Mouse (Mus musculus) intestine, embryonic 14.5 days (tissue): ENCODE results near the gene Fbf1. TPM values are rescaled to one million over a fixed set of nuclear protein-coding genes. Genes with fewer than 3 reads are reported as not detected.

Experiments
- ATAC-seq: fragments of 200-750 bp; cut with Nextera tagmentation; replicated peaks from 2 replicates; pipeline ENCODE4 v1.8.0; 2017; ENCODE audit warnings: low read depth, moderate number of reproducible peaks, moderate TSS enrichment, moderate library complexity; ENCODE audit not compliant: low FRiP score, low TSS enrichment
- DNase-seq: peaks from one replicate; pipeline ENCODE4 v3.0.0-alpha.2; 2018; ENCODE audit warnings: low spot score
- H3K27ac ChIP-seq: fragments of 300-500 bp; sonication (generic); 2 replicates; pipeline ENCODE4 v1.5.1; 2014; ENCODE audit warnings: low read depth, mild to moderate bottlenecking, control low read depth
- H3K27me3 ChIP-seq: fragments of 300-500 bp; sonication (generic); replicated peaks from 2 replicates; pipeline ENCODE4 v1.6.1; 2014; ENCODE audit warnings: low read length, control low read depth; ENCODE audit not compliant: control insufficient read depth, insufficient read depth
- H3K36me3 ChIP-seq: fragments of 300-500 bp; sonication (generic); 2 replicates; pipeline ENCODE4 v1.6.1; 2014; ENCODE audit warnings: low read length, control low read depth; ENCODE audit not compliant: control insufficient read depth, insufficient read depth
- H3K4me1 ChIP-seq: fragments of 300-500 bp; sonication (generic); replicated peaks from 2 replicates; pipeline ENCODE4 v1.6.1; 2014; ENCODE audit warnings: low read length, control low read depth, mixed read lengths; ENCODE audit not compliant: control insufficient read depth, insufficient read depth
- H3K4me2 ChIP-seq: fragments of 300-500 bp; sonication (generic); 2 replicates; pipeline ENCODE4 v1.6.1; 2014; ENCODE audit warnings: low read length
- H3K4me3 ChIP-seq: fragments of 300-500 bp; sonication (generic); 2 replicates; pipeline ENCODE4 v1.5.1; 2014; ENCODE audit warnings: low read depth, low read length, control low read depth, mixed read lengths
- H3K9ac ChIP-seq: fragments of 300-500 bp; sonication (generic); 2 replicates; pipeline ENCODE4 v1.6.1; 2014; ENCODE audit warnings: mild to moderate bottlenecking, low read length
- H3K9me3 ChIP-seq: fragments of 300-500 bp; sonication (generic); 2 replicates; pipeline ENCODE4 v1.6.1; 2016; ENCODE audit warnings: low read length, control low read depth; ENCODE audit not compliant: control insufficient read depth
- WGBS: fragments of 180-500 bp; shearing (Covaris S2); extraction: QIAGEN DNeasy Blood & Tissue Kit; methylation state at CpG from one replicate; pipeline ENCODE4 v1.1.7; 2014; 5-methylcytosine and 5-hydroxymethylcytosine counted together
- polyA plus RNA-seq: library from polyadenylated mRNA; unstranded; fragments of >200 nt; fragmentation: Nextera tagmentation; extraction: Ambion mirVana; gene quantifications from 2 replicates; pipeline ENCODE4 v1.2.1, GENCODE M21; 2014

The Fbf1 gene
- polyA plus RNA-seq = 22.8 and 23.3 TPM in 2 replicates

- Histone ChIP-seq H3K4me1 (peaks cover 7% of the 10 kb centered on the region; the same call in 1 of the 2 replicates), H3K27ac (peak within 1 kb of the TSS; percentile 90), H3K36me3 (peaks cover 23% of the 10 kb centered on the region)
These were observed at the start of gene Fbf1 for GRCm38 (mm10) chr11:116167884-116168439. Gene Fbf1, minus strand, starts transcription at chr11:116168166.

GRCm38 (mm10) chr11:116216549-116216948 lies 48.6 kb upstream of the Fbf1 start:
- 76% methylated on average over 11 of the region's 11 CpGs for WGBS
- Histone ChIP-seq H3K27ac (no peak overlapping the region), H3K4me1 (peaks cover 15% of the 10 kb centered on the region), H3K4me2 (no peak overlapping the region), H3K9ac (no peak overlapping the region), H3K36me3 (no peaks in the 10 kb centered on the region), H3K9me3 (no peaks in the 10 kb centered on the region), H3K4me3 (no peak overlapping the region), H3K27me3 (0 out of 2 replicates have a peak, but pooled peaks cover under 1% of the 10 kb centered on the region)
- no peak for DNase-seq
- no peak for ATAC-seq

More at GRCm38 (mm10) chr11:116167884-116168439, at the start of gene Fbf1:
- H3K9ac ChIP-seq = peak within 1 kb of the TSS; percentile 64
- H3K4me2 ChIP-seq = peak within 1 kb of the TSS; percentile 68
- no peaks in the 10 kb centered on the region for H3K27me3 ChIP-seq
- under 1% methylated on average over 40 of the region's 40 CpGs for WGBS
- H3K4me3 ChIP-seq = peak within 1 kb of the TSS; percentile 57
- DNase-seq = peak; percentile 93
- ATAC-seq = peak; percentile 94
- H3K9me3 ChIP-seq = no peaks in the 10 kb centered on the region

- Histone ChIP-seq H3K9me3 (no peaks in the 10 kb centered on the region), H3K36me3 (no peaks in the 10 kb centered on the region), H3K4me2 (no peak overlapping the region), H3K9ac (no peak overlapping the region), H3K27ac (no peak overlapping the region), H3K27me3 (no peaks in the 10 kb centered on the region), H3K4me1 (peaks cover 15% of the 10 kb centered on the region), H3K4me3 (no peak overlapping the region)
- DNase-seq (no peak), ATAC-seq (no peak)
- 86% methylated on average over 6 of the region's 6 CpGs for WGBS
These were observed 48.0 kb upstream of the Fbf1 start for GRCm38 (mm10) chr11:116215991-116216390.

DNA sequence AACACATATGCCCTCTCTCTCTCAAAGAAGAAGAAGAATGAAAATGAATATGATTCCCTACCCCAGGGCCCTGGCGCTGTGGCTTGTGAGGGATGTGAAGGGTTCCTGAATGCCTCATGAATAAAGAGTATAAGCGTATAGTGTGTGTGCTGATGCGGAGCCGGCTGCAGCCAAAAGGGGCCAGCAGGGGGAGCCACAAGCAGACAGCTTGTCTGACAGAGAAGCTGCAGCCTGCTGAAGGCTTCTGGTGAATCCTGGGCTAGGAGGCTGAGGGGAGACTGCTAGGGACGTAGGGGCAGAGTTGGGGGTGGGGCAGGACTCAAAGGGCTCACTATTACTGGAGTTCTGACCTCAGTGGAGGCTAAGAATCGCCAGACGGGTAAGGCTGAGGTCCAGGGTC lies 47.2 kb upstream of the Fbf1 start:
- DNase-seq = no peak

DNA sequence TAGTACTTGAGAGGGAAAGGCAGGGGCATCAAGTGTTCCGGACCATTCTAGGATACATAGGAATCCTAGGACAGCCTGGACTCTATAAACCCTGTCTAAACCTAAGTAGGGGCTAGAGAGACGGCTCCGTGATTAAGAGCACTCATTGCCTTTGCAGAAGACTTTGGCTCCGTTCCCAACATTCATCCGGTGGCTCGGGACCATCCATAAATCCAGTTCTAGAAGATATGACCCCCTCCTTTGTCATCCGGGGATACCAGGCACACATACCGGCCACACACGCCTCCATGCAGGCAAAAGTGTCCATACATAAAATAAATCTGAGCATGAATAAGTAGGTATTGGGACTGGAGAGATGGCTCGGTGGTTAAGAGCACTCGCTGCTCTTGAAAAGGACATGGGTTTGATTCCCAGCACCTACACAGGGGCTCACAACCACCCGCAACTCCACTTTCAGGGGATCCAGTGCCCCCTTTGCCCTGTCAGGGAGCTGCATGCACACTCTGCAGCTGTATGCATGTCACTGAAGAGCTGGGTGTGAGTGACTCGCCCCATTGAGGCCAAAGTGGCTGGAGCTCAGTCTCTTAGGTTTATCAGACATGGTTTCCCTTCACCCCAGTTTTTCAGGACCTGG lies 46.0 kb upstream of the Fbf1 start:
- no peak overlapping the region for H3K4me3 ChIP-seq
- peaks cover 8% of the 10 kb centered on the region for H3K4me1 ChIP-seq
- no peaks in the 10 kb centered on the region for H3K9me3 ChIP-seq
- H3K27me3 ChIP-seq = no peaks in the 10 kb centered on the region
- H3K9ac ChIP-seq = no peak overlapping the region
- ATAC-seq = no peak
- H3K4me2 ChIP-seq = no peak overlapping the region
- H3K27ac ChIP-seq = no peak overlapping the region
- DNase-seq = no peak
- 84% methylated on average over 13 of the region's 13 CpGs for WGBS
- H3K36me3 ChIP-seq = no peaks in the 10 kb centered on the region

More for the DNA sequence above, 47.2 kb upstream of the Fbf1 start:
- no peak for ATAC-seq
- WGBS = 82% methylated on average over 7 of the region's 7 CpGs
- no peaks in the 10 kb centered on the region for H3K36me3 ChIP-seq
- no peak overlapping the region for H3K27ac ChIP-seq
- H3K4me2 ChIP-seq = no peak overlapping the region
- H3K27me3 ChIP-seq = no peaks in the 10 kb centered on the region
- H3K4me1 ChIP-seq = peaks cover 15% of the 10 kb centered on the region
- no peak overlapping the region for H3K9ac ChIP-seq
- H3K9me3 ChIP-seq = no peaks in the 10 kb centered on the region
- no peak overlapping the region for H3K4me3 ChIP-seq

GRCm38 (mm10) chr11:116212847-116213246 lies 44.9 kb upstream of the Fbf1 start:
- Histone ChIP-seq H3K9me3 (no peaks in the 10 kb centered on the region), H3K4me3 (no peak overlapping the region), H3K27me3 (no peaks in the 10 kb centered on the region), H3K27ac (no peak overlapping the region), H3K9ac (no peak overlapping the region), H3K4me1 (no peaks in the 10 kb centered on the region), H3K4me2 (no peak overlapping the region), H3K36me3 (no peaks in the 10 kb centered on the region)
- DNase-seq (no peak), ATAC-seq (no peak)
- WGBS = 80% methylated on average over 6 of the region's 6 CpGs

DNA sequence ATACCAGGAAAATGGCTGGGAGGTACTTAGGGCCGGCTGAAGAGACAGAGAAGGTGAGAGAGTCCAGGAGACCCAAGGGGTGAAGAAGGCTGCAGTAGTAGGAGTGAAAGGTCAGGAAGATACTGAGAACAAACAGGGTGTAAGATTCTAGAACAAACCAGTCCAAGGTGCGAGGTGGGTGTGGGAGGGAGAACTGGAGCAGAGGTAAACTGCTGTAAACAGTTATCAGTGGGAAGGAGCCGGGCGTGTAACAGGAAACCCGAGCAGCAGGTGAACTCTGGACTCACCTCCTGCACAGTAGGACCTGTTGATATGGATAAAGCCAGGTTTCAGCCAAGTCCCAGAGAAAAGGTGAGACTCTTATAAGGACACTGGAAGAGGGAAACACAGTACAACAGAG lies 42.7 kb upstream of the Fbf1 start:
- Histone ChIP-seq H3K36me3 (0 out of 2 replicates have a peak, but pooled peaks cover 18% of the 10 kb centered on the region), H3K4me1 (no peaks in the 10 kb centered on the region), H3K9me3 (no peaks in the 10 kb centered on the region), H3K4me3 (no peak overlapping the region), H3K4me2 (peak overlapping the region; percentile 25; the same call in 1 of the 2 replicates), H3K9ac (no peak overlapping the region), H3K27ac (peak overlapping the region; percentile 69), H3K27me3 (no peaks in the 10 kb centered on the region)
- DNase-seq (no peak), ATAC-seq (peak; percentile 65)
- 51% methylated on average over 5 of the region's 5 CpGs for WGBS

DNA sequence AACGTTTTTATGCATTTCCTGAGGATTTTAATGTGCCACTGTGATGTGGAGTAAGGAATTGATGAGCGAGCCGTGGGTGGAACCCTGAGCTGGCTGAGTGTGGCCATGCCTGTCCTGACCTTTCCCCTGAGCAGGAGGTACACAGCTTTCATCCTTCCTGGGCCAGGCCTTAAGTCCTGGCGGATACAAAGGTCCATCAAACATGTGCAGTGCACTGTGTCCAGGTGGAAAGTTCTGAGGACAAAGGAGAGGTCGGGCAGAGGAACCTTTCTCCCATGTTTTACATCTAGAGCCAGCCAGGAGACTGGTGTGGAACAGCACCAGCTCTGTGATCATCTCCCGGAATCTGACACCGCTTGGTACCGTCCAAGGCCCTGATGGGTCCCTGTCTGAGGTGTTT lies 41.3 kb upstream of the Fbf1 start:
- Histone ChIP-seq H3K4me2 (no peak overlapping the region), H3K4me3 (no peak overlapping the region), H3K9ac (no peak overlapping the region), H3K27me3 (no peaks in the 10 kb centered on the region), H3K9me3 (no peaks in the 10 kb centered on the region), H3K27ac (no peak overlapping the region), H3K36me3 (peaks cover 21% of the 10 kb centered on the region; the same call in 1 of the 2 replicates), H3K4me1 (no peaks in the 10 kb centered on the region)
- WGBS = 82% methylated on average over 8 of the region's 8 CpGs
- DNase-seq (no peak), ATAC-seq (no peak)

DNA sequence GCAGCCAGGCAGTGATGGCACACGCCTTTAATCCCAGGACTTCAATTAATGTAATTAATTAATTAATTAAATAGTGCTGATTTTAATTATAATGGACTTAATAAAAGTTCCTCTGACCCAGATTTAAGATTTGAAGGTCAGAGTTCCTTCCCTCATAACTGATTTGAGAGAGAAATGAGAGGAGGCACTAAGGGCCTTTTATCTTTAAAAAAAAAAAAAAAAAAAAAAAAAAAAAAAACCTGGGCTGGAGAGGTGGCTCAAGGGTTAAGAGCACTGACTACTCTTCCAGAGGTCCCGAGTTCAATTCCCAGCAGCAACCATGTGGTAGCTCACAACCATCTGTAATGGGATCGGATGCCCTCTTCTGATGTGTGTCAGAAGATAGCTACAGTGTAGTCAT lies 40.7 kb upstream of the Fbf1 start:
- no peaks in the 10 kb centered on the region for H3K9me3 ChIP-seq
- H3K4me3 ChIP-seq = no peak overlapping the region
- H3K36me3 ChIP-seq = peaks cover 21% of the 10 kb centered on the region; the same call in 1 of the 2 replicates
- H3K4me2 ChIP-seq = no peak overlapping the region
- WGBS = 88% methylated on average over 3 of the region's 3 CpGs
- no peak overlapping the region for H3K27ac ChIP-seq
- no peaks in the 10 kb centered on the region for H3K4me1 ChIP-seq
- H3K27me3 ChIP-seq = no peaks in the 10 kb centered on the region
- DNase-seq (no peak), ATAC-seq (no peak)
- no peak overlapping the region for H3K9ac ChIP-seq
